Mouse (Mus musculus) myocyte (in vitro differentiated cells): ENCODE results near the gene Wnt1.

ENCODE experiments used
- CEBPB ChIP-seq: IDR thresholded peaks from 2 replicates; pipeline ENCODE4 v1.6.1; 2011; ENCODE audit warnings: mild to moderate bottlenecking, moderate library complexity; ENCODE audit not compliant: poor library complexity, insufficient read depth, severe bottlenecking
- POLR2A ChIP-seq: IDR thresholded peaks from one replicate; pipeline ENCODE4 v1.6.1; 2011; ENCODE audit warnings: low read depth, mild to moderate bottlenecking, control low read depth, moderate library complexity; ENCODE audit not compliant: insufficient read length
- TCF12 ChIP-seq: IDR thresholded peaks from one replicate; pipeline ENCODE4 v1.6.1; 2011; ENCODE audit warnings: mild to moderate bottlenecking, control low read depth; ENCODE audit not compliant: poor library complexity, insufficient read depth, severe bottlenecking

DNA sequence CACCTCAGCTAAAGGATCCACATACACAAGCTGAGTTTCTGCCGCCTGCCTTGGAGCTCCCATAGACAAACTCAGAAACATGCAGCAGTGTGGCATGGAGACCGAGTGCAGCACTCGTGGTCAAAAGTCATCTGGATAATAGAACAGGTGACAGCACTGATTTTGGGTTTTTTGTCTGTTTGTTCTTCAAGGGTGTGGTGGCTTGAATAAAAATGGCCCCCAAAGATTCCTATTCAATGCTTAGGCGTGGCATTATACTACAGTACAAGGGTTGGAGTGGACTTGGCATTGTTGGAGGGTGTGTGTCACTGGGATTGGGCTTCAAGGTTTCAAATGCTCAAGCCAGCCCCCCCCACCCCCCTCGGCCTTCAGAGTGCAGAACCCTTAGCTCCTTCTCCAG, 32.5 kb downstream of the Wnt1 start:
- TF ChIP-seq CEBPB (no peak), TCF12 (no peak), POLR2A (no peak)
